Mouse (Mus musculus) testis, adult 2 months (tissue): ENCODE measurements around the gene Kif2c.

Source experiments
- CTCF ChIP-seq: fragments of 200-500 bp; IDR thresholded peaks from 2 replicates; pipeline ENCODE4 v1.5.1; 2012; ENCODE audit warnings: low read depth, mild to moderate bottlenecking, inconsistent platforms, low read length, moderate library complexity; ENCODE audit not compliant: control insufficient read depth, insufficient read depth, insufficient replicate concordance
- POLR2A ChIP-seq: fragments of 200-500 bp; IDR thresholded peaks from 2 replicates; pipeline ENCODE4 v1.6.1; 2012; ENCODE audit warnings: low read depth, mild to moderate bottlenecking, inconsistent platforms, low read length, moderate library complexity; ENCODE audit not compliant: control insufficient read depth

GRCm38 (mm10) chr4:117189382-117189855 is 7.0 kb upstream of the Kif2c start:
- TF ChIP-seq CTCF: peak; percentile 64; the same call in 1 of the 2 replicates
- TF ChIP-seq POLR2A: no peak
